Mouse (Mus musculus) lung, adult 2 months (tissue): ENCODE measurements around the gene Banp.

ENCODE experiments used
- CTCF ChIP-seq: fragments of 200-500 bp; IDR thresholded peaks from 2 replicates; pipeline ENCODE4 v1.5.1; 2011; ENCODE audit warnings: mild to moderate bottlenecking, low read length, control low read depth; ENCODE audit not compliant: insufficient read depth
- POLR2A ChIP-seq: fragments of 200-500 bp; IDR thresholded peaks from 2 replicates; pipeline ENCODE4 v1.6.1; 2011; ENCODE audit warnings: low read depth, mild to moderate bottlenecking, control low read depth, low read length, borderline replicate concordance; ENCODE audit errors: extremely low read depth

DNA sequence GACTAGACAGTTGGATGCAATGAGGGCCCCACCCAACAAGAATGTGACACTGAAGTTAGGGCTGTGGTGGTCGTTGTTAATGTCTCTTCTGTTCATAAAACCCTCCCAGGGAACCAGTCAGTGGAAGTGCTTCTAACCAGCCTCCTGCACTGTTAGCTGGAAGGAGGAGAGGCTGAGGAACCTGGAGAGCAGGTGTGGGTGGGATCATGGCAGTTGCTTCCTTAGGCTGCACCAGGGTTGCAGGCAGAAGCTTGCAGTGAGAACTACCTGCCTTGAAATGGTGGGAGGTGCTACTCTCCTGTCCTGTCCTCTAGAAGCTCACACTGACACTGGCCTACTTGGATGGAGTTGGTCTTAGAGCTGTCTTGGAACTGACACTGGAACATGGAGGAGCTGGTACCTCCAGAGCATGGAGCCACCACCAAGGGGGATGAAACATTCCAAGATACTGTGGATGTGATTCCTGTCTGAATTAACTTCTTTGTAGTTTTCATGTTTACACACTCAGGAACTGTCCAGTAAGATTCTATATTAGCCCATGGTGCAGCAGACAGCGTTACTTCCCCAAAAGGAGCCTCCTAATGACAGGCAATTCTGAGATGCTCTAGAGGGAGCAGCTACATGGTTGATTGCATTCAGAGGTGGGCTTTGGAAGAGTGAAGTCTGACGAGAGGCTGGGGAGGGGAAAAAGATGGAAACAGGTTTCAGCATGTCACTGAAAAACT lies 4.4 kb downstream of the Banp start:
- TF ChIP-seq CTCF: no peak
- TF ChIP-seq POLR2A: no peak
